Mouse (Mus musculus): ENCODE results near the gene Slc5a10.

The Slc5a10 gene

DNA sequence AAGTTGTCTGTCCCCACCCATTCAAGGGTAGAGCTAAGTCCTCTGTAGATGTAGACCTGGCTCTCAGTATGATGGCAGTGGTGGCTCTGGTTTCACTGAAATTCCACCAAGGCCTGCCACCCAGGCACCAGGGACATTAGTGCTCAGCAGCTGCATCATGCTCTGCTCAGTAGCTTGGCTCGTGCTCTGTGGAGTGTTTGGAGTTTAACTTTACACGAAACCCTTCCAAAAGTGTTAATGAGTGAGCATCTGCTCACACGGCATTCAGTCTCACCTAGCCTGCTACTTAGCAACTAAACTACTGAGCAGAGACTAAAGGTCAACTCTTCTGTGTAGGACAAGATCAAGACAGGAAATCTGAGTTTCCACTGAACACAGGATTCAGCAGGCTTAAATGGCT, at the start of gene Slc5a10:
Gene Slc5a10 (minus strand): TSS at position 191 of the 400 bp plus-strand sequence.
- no peak for DNase-seq

DNA sequence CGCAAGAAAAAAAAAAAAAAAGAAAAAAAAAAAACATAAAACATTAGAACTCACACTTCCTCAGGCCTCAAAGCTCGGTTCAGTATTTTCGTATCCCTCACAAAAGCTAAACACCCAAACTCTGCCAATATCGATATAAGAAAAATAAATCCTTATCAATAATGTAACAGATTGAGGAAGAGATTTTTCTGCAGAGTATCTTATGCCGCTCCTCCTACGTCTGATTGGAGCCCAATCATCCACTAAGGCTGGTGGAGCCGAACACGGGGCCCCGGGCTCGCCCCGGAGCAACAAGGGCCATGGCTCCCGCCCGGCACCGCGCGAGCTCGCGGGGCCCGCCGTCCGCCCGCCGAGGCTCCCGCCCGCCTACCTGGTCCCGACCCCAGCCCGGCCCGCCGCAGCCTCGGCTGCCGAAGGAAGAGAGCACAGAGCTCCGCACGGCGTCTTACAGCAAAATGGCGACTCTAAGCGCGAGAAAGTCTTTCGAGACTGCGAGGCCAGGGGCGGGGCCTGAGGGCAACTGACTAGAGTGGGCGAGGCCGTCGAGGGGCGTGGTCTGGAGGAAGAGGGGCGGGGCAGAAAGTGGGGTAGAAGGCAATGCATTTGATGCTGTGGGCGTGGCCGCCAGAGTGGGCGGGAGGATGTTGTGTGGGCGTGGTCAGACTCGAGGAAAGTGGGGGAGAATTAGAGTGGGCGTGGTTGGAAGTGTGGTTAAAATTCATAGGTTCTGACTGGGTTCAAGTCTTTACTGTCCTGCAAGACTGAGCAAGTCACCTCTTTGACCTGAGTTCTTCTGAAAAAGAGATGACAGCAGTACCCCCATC, 41.2 kb upstream of the Slc5a10 start, which contains the start of gene Prpsap2:
Gene Prpsap2 (minus strand): TSS at position 505 of the 824 bp plus-strand sequence.
- peak; percentile 99 for DNase-seq

DNA sequence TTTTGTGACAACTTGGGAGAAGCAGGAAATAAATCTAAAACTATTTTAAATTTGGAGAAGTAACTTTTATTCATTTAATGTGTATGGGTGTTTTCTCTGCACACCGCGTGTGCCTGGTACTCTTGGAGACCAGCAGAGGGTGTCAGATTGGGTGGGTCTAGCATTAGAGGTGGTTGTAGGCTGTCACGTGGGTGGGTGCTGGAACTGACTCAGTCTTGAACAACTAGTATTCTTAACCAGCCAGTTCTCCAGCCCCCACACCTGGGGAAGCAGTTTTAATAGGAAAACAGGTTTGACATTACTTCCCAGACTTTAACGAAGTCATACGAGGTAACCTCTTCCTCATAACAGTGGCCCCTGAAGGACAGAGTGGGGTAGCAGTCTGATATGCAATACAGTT, 39.9 kb upstream of the Slc5a10 start:
- peak in 1 of 2 experiments; percentile 17 for DNase-seq

DNA sequence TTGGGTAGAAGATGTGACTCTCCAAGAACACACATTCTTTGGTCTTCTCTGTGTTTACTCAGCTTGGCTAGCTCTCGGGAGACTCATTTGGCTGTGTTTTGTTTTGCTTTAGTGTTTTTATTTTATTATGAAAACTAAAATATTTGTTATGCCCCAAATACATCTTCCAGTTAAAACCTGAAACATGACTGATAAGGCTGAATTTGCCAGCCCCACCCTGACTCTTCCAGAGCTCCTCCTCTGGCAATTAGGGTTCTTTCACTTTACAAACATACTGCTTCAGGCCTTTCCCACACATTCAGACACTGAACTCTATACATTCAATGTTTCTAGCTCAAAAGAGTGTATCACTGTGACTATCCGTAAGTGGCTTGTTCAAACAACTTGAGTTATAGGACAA, 36.5 kb upstream of the Slc5a10 start:
- DNase-seq, result no peak

DNA sequence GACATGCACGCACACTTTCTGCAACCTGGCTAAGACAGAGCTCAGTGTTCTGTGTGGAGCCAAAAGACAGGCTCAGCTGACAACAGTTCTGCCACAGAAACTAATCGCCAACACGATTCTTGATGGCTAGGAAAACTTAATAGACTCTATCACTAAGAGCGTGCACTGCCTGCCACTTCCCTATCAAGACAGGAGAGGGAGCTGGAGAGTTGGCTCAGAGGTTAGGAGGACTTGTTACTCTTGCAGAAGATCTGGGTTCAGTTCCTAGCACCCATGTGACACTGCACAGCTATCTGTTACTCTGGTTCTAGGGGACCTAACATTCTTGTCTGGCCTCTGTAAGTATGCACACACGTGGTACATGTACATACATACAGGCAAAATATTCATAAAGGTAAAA, 31.0 kb upstream of the Slc5a10 start:
- no peak for DNase-seq

DNA sequence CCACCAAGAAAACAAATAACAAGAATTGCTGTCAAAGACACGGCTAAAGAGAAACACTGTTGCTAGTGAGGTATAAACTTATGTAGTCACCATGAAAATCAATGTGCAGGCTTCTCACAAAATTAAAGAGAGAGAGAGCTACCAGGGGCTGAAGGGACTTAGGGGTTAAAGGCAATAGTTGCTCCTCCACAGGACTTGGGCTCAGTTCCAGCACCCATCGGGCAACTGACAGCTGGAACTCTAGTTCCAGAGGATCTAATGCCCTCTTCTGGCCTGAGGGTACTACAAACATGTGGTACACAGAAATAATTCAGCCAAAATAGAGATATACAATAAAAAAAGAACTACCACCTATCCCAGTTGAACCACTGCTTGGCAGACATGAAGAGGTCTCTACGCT, 26.5 kb upstream of the Slc5a10 start:
- DNase-seq, result no peak

DNA sequence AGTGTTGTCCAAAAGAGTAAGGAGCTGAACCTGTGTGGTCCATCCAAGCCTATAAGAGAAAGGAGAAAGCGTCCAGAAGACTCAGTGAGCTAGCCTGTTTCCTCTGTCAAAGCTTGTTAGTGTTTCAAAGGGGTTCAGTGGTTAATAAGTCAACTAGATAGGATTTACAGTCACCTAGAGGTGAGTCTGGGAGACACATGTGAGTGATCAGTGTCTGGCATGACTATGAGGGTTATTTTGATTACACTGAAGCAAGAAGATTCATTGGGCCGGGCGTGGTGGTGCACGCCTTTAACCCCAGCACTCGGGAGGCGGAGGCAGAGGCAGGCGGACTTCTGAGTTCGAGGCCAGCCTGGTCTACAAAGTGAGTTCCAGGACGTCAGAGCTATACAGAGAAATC, 25.2 kb upstream of the Slc5a10 start:
- DNase-seq, result no peak

DNA sequence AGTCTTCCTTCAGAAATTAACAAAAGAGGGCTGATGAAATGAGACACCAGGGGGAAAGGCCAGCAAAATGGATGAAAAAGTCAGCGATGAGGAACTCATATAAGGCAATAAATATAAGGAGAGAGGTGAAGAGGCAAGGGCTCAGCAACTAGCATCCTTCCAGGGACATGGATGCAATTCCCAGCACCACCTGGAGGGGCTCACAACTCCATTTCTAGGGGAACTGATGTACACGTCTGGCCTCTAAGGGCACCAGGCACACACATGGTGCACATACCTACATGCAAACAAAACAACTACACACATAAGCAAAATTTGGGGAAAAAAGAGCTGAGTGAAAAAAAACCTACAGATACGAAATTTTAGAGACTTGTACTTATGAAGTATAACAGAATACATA, 23.8 kb upstream of the Slc5a10 start:
- no peak for DNase-seq

DNA sequence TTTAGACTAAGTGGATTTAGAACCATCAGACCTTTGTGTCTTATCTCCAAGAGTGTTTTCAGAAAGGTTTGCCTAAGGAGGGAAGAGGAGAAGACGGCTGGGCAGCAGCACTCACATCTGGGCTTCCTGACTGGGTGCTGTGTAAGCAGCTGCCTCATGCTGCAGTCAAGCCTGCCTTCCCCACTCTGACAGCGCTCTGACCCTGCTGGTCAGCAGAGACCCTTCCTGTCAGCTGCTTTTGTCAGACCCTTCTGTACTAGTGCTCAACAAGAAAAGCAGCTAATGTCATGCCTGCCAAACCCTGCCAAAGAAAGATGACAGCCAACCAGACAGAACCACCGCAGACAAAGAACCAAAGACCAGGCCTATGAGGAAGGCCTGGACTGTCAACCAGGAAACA, 23.1 kb upstream of the Slc5a10 start:
- DNase-seq, result no peak

DNA sequence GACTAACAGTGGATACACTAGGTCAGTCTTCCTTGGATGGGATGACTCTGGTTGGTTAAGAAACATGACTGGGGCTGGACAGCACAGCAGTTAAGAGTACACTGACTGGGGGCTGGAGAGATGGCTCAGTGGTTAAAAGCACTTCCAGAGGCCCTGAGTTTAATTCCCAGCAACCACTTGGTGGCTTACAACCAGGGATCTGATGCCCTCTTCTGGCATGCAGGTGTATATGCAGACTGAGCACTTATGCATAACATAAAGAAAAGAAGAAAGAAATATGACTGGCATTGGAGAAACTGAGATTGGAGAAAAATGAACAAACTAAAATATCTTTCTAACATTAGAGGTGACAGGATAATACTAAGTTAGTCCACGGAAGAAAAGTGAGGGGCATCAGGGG, 19.9 kb upstream of the Slc5a10 start:
- DNase-seq, result no peak

DNA sequence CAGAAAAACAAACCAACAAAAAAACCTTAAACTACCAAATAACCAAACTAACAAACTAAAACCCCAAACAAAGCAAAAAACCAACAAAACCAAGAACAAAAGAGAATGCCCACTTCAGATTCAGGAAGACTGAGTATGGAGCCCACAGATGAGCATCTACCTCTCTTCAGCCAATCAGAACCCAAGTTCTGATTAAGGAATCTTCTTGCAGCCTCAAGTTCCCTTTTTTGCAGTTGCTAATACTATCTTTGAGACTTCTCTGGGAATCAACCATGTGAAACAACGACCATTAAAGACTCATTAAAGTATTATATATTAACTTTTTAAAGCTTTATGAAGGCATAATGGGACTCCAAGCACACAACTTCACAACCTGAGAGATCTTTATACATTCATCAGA, 16.7 kb upstream of the Slc5a10 start:
- DNase-seq, result no peak

DNA sequence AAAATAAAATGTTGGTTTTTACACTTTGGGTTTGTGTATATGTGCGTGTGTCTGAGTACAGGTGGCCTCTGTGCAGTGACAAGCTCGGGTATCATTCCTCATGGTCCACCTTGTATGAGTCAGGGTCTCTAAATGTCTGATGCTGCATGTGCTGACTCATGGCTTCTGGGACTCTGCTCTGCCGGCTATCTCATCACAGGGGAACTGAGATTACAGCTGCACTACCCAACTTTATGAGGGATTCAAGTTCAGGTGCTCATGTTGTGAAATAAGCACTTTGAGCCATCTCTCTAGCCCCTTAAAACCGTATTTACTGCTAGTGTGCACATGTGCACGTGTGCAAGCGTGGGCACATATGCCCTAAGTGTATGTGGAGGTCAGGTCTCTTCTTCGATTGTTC, 12.0 kb upstream of the Slc5a10 start:
- DNase-seq, result no peak

DNA sequence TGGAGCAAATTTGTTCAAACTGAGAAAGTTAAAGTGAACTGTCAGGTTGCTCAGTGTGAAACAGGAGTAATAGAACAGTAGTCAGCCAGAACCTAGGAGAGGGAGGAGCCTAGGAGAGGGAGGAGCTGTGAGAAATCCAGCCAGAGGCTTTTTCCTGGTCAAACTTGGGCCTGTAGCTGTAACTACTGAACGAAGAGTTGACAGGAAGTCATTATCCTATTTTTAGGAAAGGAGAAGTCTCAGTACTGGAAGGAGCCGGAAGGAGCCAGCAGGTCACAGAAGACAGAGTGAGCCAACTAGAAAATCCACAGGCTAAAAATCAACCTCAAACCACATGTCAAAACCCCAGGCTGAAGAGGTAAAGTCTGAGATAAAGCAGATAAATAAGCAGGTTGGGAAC, 7.4 kb upstream of the Slc5a10 start:
- DNase-seq, result no peak

DNA sequence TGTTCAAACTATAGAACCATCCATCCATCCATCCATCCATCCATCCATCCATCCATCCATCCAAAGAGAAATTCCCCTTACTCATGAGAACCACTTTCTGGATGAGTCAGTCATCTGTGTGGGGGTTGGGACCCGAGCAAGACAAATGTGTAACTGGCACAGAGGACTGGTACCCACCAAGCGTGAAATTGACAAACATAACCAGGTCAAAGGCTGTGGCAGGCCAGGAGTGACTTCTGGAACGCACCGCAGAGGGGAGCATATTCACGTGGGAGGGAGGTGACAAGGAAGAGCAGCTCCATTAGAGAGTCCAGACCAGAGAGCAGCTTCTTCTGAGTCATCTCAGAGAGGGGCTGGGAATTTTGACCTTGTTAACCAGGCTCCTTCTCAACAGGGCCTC, 1.5 kb upstream of the Slc5a10 start:
- no peak for DNase-seq

DNA sequence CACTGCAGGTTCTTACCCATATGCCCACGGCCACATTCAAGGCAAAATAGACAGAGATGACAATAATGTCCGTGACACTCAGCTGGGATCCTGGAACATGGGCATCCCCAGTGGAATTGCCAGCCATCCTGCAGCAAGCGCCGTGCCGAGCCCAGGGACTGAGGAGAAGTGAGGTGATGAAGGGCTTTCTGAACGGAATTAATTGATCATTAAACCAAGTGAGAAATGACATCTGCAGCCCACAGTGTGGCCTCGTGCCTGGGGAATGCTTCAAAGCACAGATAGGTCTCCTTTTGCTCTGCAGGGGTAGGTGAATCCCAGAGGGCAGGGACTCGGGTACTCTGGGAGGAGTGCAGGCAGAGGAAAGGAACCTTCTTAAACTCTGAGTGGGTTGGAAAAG, 800 bp downstream of the Slc5a10 start:
- DNase-seq, result no peak

DNA sequence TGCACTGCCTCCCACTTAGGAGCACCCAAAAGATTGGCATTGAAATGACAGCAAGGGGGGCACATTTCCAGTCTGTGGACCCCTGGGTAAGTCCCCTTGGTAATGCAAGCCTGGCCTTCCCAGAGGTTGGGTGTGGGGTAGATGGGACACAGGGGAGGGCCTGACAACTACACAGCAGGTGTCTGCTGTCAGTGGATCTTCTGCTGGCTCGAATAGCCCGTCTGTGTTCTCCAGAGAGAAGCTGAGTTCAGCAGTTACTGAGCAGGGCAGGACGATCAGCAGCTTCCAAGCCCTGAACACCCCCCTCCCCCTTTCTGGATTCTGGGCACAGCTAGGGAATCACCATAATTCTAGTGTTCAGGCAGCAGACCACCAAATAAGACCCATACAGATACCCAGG, 1.2 kb downstream of the Slc5a10 start:
- no peak for DNase-seq

DNA sequence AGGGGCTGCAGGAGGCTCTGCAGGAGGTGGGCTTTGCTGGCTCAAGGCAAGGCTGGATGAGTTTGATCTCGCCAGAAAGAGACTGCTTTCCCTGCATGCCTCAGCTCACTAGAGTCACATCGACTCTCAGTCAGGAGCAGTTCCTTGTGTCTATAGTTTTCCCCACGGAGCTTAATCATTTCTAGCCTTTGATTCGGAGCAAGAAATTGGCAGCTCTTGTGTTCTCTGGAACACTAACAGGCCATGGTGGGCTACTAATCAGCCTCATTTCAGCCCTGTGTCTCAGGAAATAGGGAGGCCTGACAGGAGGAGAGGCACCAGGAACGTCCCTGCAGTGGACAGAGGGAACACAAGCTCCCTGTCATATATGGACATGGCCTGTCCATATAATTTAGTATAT, 2.6 kb downstream of the Slc5a10 start:
- DNase-seq, result no peak

DNA sequence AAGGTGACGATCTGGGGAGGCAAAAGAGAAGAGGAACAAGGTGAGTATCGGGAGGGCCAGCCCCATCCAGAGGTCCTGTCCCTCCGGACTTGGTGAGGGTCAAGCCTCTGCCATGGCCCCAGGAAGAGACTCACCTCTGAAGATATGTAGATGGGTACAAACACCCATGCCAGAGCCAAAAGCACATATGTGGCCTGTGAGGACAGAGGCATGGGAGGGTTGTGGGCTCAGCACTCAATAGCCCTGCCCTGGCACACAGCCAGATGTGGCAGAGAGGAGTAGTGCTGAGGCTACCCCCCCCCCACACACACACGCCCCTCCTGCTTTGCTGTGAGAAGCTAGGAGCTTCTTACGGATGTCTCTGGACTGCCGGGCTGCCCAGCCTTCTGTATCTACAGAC, 5.5 kb downstream of the Slc5a10 start:
- no peak for DNase-seq

DNA sequence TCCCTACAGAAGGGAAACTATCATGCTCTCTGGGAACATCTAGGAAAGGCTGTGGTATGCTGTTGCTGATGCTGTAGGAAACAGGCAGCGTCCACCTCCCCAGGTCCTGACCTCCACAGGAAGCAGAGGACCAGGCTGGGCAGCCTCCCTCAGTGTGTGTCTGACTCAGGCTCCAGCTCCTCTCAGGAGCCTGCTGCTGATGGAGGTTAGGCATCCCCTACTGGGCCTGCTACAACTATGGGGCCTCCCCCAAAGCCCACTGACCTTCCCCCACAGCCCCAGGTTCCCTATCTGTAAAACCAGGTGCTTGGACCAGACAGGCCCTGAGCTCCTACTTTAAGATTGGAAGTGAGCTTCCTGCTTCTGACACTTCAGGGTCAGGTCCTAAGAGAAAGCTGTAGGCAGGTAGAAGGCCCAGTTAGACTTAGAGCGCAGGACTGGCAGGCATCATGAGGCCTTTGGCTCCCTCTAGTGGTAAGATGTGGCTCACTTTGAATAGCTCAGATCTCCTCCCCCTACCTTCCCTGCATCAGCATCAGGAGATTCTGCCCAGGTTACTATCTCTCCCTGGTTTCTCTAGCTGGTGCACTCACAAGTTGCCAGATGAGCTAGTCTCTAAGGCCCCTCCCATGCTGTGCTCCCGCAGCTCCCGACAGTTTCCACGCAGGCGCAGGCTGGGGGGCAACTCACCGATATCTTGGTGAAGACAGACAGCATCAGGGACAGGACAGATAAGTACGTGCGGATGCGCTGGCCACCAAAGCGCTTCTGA, 6.1 kb downstream of the Slc5a10 start:
- DNase-seq, result peak; percentile 26 to 37

DNA sequence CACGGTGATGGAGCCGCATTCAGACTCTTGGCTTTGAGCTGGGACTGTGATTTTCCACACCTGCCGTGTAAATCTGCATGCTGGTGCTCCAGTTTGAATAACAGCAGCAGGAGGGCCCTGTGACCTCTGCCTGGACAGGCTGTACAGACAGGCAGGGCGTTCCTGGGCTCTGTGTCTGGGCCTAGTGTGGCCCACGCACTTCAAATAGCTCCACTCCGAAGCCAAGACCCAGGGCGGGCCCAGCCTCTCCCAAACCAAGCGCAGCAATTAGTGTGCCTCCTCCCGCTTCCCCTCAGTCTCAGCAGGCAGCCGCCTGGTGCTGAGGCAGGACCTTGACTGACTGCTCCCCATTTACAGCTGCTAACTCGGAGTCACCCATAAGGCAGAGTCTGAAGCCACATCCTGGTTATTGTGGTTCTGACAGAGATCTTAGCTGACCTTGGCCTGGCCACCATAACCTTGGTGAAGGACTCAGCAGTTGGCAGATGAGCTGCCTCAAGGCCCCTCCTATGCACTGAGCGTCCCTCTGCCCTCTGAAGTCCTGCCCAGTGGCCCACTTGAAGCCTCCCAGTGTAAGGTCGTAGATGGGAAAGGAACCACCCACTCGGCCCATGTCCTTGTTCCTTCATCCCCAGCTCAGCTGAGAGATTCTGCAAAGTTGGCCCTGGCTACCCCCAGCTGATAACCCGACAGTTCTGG, 7.3 kb downstream of the Slc5a10 start:
- no peak for DNase-seq

DNA sequence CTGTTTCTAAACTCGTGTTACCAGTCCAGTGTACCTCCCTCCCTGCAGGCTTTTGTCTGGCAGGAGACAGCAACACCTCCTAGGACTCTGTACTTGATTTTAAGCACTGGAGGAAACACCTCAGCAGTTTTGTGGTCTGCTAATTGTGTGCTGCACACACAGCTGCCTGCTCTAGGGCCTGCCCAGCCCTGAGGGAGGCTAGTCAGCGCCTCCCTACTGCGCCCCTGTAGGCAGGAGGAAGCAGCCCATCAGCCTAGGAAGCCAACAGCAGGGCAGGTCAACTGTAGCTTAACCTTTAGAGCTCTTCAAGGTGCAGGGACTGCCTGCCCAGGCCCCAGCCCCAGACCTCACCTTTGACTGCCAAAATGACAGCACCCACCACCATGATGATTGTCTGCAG, 11.7 kb downstream of the Slc5a10 start:
- DNase-seq, result no peak

DNA sequence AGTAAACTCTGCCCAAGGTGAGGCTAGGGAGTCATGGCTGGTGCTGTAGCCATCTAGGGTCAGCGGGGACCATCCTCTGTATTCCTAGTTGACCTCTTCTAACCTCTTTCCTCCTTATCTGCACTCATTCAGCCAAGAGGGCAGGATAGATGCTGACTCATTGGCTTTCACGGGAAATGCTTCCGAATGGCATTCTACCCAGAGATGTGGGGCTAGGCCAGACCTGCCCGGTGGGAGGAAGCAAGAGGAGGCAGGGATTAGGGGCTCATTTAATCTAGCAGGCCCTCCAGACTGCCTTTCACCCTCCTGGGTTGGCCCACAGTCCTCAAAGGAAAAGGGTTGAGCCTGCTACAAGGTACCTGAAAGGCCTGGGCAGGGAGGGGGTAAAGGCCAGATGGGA, 14.4 kb downstream of the Slc5a10 start:
- DNase-seq, result no peak

DNA sequence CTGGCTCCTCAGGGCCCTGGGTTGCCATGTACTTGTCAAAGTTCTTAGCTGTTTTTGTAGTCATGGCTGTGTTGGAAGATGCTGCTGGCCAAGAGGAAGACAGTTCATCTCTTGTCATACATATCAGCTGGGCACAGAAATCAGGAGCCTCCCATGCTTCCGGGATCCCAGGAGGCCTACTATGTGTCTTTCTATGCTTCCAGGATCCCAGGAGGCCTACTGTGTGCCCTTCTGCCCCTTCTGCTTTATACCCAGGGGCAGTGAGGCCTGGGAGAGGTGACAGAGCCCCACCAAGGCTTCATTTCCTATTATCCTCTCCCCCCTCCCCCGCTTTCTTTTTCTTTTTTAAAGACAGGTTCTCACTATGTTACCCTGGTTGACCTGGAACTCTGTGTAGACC, 15.0 kb downstream of the Slc5a10 start:
- no peak for DNase-seq

DNA sequence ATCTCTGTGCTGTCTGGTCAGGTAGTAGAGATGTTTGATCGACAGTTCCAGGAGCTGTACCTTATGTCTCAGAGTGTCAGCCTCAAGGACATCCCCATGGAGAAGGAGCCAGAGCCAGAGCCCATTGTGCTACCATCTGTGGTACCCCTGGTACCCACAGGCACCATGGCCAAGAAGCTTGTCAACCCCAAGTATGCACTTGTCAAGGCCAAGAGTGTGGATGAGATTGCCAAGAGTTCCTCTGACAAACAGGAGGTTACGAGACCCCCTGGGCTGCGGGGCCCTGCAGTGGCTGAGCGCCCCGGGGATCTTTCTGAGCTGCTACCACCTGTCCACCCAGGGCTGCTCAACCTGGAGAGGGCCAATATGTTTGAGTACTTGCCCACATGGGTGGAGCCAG, 18.1 kb downstream of the Slc5a10 start:
- DNase-seq, result no peak
